16 mouse cellular contexts compared by ENCODE assay signal in genomic region chr1:72813089-72813638, GRCm38 (mm10). TPM values are rescaled to one million over a fixed set of nuclear protein-coding genes. Genes with fewer than 3 reads are reported as not detected.
DNase-seq lines count a peak whose midpoint lies in the region; ATAC-seq lines count a peak whose summit lies in the region.
"Had no signal": no experiment of that assay in that cellular context is flagged by ENCODE, and none has a peak within 500 bp of the region (broad histone marks: within the 10 kb centered on the region; RNA-seq: fewer than 3 reads in every experiment).

No protein-coding gene starts in this region.

- 42% methylated on average over 5 of the region's 5 CpGs for WGBS in heart, embryonic 10.5 days
- 27% methylated on average over 5 of the region's 5 CpGs for WGBS in hindbrain, embryonic 11.5 days
- 31% methylated on average over 5 of the region's 5 CpGs for WGBS in midbrain, embryonic 13.5 days

- no peaks in the 10 kb centered on the region for H3K27me3 ChIP-seq in heart, embryonic 10.5 days (ENCODE audit: insufficient read depth, poor library complexity, severe bottlenecking)
- no peaks in the 10 kb centered on the region for H3K27me3 ChIP-seq in hindbrain, embryonic 11.5 days (ENCODE audit: control insufficient read depth, insufficient read depth, low read length)
- H3K27me3 ChIP-seq in midbrain, embryonic 13.5 days, result no peaks in the 10 kb centered on the region

- ATAC-seq in hindbrain, embryonic 11.5 days (ENCODE audit: low FRiP score), result peak; percentile 36; the same call in 1 of the 2 replicates
- ATAC-seq in midbrain, embryonic 13.5 days, result peak; percentile 51

- H3K9ac ChIP-seq in hindbrain, embryonic 11.5 days (ENCODE audit: low read depth, low read length), result peak overlapping the region; percentile 21; the same call in 1 of the 2 replicates
- H3K9ac ChIP-seq in midbrain, embryonic 13.5 days (replicated peaks), result no peak overlapping the region
- H3K9ac ChIP-seq: liver, embryonic 14.5 days had no signal

- DNase-seq in heart, embryonic 10.5 days (ENCODE audit: low spot score), result no peak
- no peak for DNase-seq in heart, adult 11 months
- peak; percentile 51 for DNase-seq in R1 (ENCODE audit: low read depth, low spot score)
- no peak for DNase-seq in hindbrain, embryonic 11.5 days (ENCODE audit: low spot score)
- DNase-seq in left cerebral cortex, postnatal 10 days (ENCODE audit: extremely low spot score in 1 of 2, low spot score in 2 of 2), result no peak
- DNase-seq in left cerebral cortex, adult 9 months (ENCODE audit: low spot score in 2 of 2), result no peak
- DNase-seq in left cerebral cortex, adult 11 months (ENCODE audit: low spot score), result no peak
- DNase-seq: adrenal gland, postnatal 10 days; cerebellum, adult 18-20 months; heart, adult 18-20 months; kidney, adult 2 months; thymus, postnatal 4 days had no signal

- no peak overlapping the region for H3K4me3 ChIP-seq in heart, embryonic 10.5 days
- H3K4me3 ChIP-seq in hindbrain, embryonic 11.5 days (ENCODE audit: low read depth, low read length), result no peak overlapping the region
- H3K4me3 ChIP-seq in midbrain, embryonic 13.5 days (replicated peaks), result no peak overlapping the region
- H3K4me3 ChIP-seq: left cerebral cortex, adult 2 months had no signal

- intact Hi-C loops in left cerebral cortex, postnatal 10 days (cut with DNase I), result no loop called here

- H3K4me2 ChIP-seq in hindbrain, embryonic 11.5 days (replicated peaks; ENCODE audit: low read depth, low read length), result no peak overlapping the region
- H3K4me2 ChIP-seq in midbrain, embryonic 13.5 days (replicated peaks), result no peak overlapping the region

- peak overlapping the region; percentile 70 for H3K27ac ChIP-seq in heart, embryonic 10.5 days
- H3K27ac ChIP-seq in hindbrain, embryonic 11.5 days (ENCODE audit: low read depth, low read length), result peak overlapping the region; percentile 53
- H3K27ac ChIP-seq in midbrain, embryonic 13.5 days, result peak overlapping the region; percentile 27
- H3K27ac ChIP-seq: left cerebral cortex, adult 2 months; liver, embryonic 14.5 days had no signal

- H3K9me3 ChIP-seq in heart, embryonic 10.5 days, result no peaks in the 10 kb centered on the region
- H3K9me3 ChIP-seq in hindbrain, embryonic 11.5 days (ENCODE audit: control insufficient read depth, low read length), result no peaks in the 10 kb centered on the region
- H3K9me3 ChIP-seq in midbrain, embryonic 13.5 days, result 0 out of 2 replicates have a peak, but pooled peaks cover 9% of the 10 kb centered on the region

- peaks cover 22% of the 10 kb centered on the region for H3K4me1 ChIP-seq in heart, embryonic 10.5 days
- H3K4me1 ChIP-seq in hindbrain, embryonic 11.5 days (replicated peaks; ENCODE audit: control insufficient read depth, insufficient read depth, low read length), result 0 out of 2 replicates have a peak, but pooled peaks cover 7% of the 10 kb centered on the region
- peaks cover 27% of the 10 kb centered on the region for H3K4me1 ChIP-seq in midbrain, embryonic 13.5 days (replicated peaks)

- no peaks in the 10 kb centered on the region for H3K36me3 ChIP-seq in heart, embryonic 10.5 days
- H3K36me3 ChIP-seq in hindbrain, embryonic 11.5 days (ENCODE audit: control insufficient read depth, insufficient read depth, low read length), result no peaks in the 10 kb centered on the region
- H3K36me3 ChIP-seq in midbrain, embryonic 13.5 days, result no peaks in the 10 kb centered on the region

RNA-seq across cellular contexts. Expression of gene Igfbp2, which starts 11.1 kb away (rescaled TPM):
- 137 and 226 TPM in 2 replicates for polyA plus RNA-seq in heart, embryonic 10.5 days (2016; fragmentation: Nextera tagmentation; extraction: Ambion mirVana)
- polyA plus RNA-seq in hindbrain, embryonic 11.5 days (2014; fragmentation: Nextera tagmentation; extraction: Ambion mirVana), result 521 and 561 TPM in 2 replicates
- polyA plus RNA-seq in midbrain, embryonic 13.5 days (2015; fragmentation: Nextera tagmentation; extraction: Ambion mirVana), result 294 and 385 TPM in 2 replicates
- total RNA-seq in left cerebral cortex, postnatal 10 days (2021), result 100 to 1,000 TPM; 109 to 114 TPM
- total RNA-seq: monocyte, adult 5-6 weeks had no signal
